Mouse (Mus musculus) CH12F3 (cell line): Measurements from ENCODE around the gene Bloc1s1.

Source experiments
- in situ Hi-C: fragments of 300-500 bp; cut with MboI; formaldehyde crosslinking; loops from 2 replicates; pipeline ENCODE4 v1.14.3; 2020; ENCODE audit warnings: low sequenced_read_pairs

The Bloc1s1 gene

DNA sequence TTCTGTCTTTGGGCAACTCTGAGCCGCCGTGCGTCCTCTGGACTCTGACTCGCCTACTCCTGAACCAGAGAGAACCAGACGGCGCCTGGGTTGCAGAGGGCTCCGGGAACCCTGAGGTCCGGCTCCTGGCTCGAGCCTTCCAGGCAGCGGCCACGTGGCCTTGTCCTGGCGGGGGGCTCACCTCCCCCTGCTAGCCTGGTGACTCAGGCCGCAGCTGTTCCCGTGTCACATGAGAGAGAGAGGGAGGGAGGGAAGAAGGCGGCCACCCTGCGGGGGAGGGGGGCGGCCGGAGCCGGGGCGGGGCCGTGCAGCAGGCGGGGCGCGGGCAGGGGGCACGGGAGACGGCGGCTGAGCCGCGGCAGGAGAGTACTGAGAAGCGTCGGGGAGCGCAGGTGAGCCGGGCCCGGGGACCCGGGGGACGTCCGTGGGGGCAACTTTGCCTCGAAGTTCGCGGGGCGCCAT lies 14.2 kb downstream of the Bloc1s1 start:
- in situ Hi-C loops, result no loop called here

DNA sequence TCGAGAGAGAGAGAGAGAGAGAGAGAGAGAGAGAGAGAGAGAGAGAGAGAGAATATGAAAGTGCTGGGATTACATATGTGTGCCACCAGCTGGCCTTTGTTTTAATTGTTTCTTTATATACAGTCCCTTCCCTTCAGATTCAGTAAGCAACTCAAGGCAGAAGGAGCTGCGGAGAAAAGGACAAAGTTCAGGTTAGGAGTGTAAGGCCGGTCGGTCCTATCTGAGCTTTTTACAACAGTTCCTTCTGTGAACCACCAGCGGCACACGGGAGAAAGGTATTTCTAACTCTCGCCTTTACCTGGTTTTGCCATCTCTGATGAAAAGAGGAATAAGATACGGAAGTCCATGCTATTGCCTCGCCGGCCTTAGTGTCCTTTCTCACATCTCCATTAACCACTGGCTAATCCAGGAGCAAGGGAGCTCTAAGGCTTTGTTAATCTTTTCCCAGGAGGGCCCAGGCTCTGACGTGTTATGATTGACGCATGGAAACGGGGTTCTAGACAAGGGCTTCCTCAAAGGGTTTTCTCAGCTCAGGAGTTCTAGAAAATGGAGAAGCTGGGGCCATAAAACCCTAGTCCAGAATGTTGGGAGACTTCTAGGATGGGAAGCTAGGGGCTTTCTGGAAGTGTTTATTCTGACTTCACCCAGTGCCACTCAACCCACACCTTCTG lies 14.9 kb downstream of the Bloc1s1 start:
- in situ Hi-C loops, result no loop called here

DNA sequence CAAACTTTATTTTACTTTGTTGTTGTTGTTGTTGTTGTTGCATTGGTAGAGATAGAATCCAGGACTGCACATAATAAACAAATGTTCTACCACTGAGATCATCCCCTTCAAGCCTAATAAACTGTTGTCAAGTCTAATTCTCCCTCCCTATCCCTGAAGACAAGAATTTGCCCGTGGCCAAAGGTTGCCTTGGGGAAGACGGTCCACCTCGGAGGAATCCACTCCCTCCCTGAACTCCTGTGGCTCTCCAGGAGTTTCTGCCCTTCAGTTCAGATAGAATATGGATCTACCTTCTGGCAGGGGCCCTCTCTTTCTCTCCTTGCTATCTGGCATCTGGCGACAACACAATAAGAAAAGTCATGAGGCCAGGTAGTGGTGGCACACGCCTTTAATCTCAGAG lies 19.0 kb downstream of the Bloc1s1 start:
- in situ Hi-C loops, result no loop called here

DNA sequence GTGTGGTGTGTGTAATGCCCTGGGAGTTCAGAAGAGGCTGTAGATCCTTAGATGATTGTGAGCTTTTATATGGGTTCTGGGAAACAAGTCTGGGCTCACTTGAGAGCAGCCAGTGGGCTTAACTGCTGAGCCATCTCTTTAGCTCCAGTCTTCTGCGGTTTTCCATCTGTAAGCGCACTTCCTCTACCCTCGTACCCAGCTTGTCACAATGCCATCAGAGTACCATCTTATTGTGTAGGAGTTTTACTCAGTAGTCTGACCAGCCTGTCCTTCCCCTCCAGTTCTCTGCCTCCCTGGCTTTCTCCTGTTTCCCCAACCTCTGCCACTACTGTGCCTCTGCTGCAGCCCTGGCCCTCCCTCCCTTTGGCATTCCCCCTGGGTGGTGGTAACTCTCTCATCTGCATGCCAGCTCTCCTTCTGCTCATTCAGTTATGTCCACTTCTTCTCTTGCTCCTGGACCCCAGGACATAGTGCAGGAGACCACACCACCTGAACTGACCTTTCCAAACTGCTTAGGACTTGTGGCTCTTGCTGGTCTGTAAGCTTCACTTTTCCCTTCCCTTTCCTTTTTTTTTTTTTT lies 21.3 kb downstream of the Bloc1s1 start:
- in situ Hi-C loops, result no loop called here

DNA sequence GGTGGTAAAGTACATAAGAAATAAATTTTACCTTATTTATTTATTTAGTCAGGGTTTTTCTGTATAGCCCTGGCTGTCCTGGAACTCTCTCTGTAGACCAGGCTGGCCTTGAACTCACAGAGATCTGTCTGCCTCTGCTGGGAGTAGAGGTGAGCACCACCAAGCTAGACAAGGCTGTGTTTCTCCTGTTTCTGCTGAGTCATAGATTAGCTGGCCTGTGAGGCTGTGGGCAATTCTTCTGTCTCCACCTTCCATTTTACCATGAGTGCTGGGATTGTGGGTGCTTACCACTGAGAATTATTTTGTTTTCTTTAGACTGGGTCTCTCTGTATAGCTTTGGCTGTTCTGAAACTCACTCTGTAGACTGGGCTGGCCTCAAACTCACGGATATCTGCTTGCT lies 22.4 kb downstream of the Bloc1s1 start:
- in situ Hi-C loops, result no loop called here

DNA sequence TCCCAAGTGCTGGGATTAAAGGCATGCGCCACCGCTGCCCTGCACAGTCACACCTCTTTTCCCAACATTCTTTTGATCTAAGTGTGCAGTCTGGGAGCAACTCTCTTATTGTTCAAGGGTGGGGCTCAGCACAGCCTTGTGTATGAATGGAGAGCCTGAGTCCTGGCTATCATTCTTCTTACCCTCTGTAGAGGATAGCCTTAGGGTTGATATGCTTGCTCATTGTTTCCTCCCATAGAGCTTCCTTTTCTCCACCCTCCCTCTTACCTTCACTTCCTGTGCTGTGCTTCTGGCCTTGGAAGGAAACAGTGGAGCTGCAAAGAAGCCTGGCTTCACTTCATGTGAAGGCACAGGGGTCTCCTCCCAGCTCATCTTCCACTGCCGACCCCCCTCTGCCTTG lies 23.1 kb downstream of the Bloc1s1 start, which contains the start of gene Cd63:
Cd63 (plus strand) TSS at position 292 of the 400 bp plus-strand sequence.
- in situ Hi-C loops, result no loop called here

DNA sequence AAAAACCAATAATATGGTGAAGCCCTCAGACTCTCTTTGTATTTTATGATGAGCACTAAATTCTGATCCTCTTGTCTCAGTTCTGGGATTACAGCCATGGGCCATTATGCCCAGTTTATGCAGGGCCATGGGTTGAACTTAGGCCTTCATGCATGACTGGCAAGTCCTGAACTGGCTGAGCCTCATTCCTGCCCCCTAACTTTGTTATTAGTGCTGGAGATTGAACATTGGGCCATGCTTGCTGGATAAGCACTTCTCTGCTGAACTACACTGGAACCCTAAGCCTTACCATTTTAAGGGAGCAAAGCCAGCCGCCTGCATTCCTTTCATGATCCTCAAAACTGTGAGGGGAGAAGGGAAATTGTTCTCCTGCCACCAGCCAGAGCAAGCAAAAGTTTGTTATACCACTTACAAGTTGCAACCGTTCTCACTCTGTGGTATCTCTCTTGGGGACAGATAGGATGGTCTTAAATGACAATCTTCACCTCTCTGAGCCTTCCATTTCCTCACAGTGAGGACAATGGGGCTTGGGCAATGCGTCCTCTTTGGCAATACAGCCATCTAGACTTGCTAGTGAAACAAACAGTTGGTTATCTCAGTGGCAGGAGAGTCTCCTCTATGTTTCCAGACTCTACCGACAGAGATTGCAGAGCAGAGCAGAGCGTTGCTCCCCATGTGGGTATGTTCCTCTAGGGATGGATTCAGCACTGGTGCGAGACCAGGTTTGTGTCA lies 23.9 kb downstream of the Bloc1s1 start:
- in situ Hi-C loops, result no loop called here

DNA sequence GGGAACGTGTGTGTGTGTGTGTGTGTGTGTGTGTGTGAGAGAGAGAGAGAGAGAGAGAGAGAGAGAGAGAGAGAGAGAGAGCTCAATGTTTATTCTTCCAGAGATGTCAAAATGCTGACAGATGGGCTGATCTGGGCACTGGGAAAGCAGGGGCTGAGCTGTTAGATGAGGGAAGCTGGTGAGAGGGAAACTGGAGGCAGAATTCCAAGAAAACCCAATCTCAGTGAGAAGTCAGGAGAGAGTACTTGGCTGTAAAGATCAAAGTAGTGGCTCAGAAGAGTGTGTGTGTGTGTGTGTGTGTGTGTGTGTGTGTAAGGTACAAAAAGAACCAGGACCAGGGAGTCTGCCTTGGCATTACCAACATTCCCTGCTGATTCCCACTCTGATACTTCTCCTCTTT lies 26.3 kb downstream of the Bloc1s1 start:
- in situ Hi-C loops, result no loop called here

DNA sequence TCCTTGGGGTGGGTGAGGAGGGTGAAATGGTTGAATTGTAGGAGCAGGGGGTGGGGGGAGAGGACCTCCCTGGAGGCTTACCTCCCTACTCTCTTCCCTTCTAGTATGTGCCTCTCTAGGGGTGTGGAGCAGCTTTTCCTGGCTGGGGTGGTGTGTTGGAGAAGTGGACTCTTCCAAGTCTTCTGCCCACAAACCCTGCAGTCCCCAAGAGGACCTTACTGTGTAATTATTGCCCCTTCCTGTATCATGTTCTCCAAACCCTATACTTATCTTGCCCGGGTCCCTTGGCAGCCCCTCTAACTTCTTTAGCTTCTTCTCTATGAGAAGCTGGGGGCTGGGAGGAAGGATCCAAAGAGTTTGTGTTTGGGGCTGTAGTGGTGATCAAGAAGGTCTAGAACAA lies 27.0 kb downstream of the Bloc1s1 start:
- in situ Hi-C loops, result no loop called here

DNA sequence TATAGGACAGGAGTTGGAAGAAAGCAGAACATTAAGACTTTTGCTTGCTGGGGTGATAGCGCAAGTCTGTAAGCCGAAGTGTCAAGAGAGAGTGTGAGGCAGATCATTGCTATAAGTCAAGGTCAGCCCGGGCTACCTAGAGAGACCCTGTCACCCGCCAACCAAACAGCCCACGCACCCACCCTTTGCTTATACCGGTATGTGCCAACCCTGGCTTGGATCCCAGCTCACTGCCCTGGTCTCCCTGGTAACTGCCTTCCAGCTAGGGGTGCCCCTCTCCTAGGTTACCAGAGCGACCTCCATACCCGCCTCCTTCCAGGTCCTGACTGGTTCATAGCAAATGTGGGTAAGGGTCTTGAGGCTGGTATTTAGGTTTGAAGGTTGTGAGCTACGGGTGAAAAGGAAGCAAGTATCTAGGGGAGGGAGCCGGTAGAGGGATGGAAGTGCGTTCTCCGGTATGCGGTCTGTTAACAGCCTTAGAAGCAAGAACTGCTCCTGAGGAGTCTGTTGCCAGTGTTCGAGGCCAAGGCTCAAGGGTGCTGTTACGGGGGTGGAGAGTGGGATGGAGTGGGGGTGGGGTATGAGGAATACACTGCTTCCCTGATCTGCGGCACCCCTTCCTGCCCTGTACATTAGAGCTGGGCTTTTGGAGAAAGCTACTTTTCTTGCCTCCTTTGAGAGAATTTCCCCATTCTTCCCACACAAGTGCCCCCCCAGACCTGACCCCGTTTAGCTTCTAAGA lies 27.7 kb downstream of the Bloc1s1 start:
- in situ Hi-C loops, result no loop called here

DNA sequence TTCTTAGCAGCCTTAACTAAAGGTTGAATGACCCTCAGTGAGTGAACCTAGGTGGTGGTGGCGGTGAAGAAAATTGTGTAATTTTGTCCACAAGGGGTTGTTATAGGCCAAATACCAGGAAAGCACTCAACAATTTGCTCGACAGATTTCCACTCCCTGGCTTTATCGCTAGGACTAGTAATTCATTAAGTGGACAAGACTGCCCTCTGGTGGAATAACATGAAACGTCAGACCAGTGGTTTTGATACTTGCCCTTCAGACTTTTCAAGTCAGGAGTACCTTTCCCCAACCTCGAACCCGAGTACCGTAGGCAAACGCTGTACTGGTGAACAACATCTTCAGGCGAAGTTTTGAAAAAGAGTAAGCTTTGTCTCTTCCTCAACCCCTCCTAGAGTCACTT lies 28.4 kb downstream of the Bloc1s1 start:
- in situ Hi-C loops, result no loop called here

DNA sequence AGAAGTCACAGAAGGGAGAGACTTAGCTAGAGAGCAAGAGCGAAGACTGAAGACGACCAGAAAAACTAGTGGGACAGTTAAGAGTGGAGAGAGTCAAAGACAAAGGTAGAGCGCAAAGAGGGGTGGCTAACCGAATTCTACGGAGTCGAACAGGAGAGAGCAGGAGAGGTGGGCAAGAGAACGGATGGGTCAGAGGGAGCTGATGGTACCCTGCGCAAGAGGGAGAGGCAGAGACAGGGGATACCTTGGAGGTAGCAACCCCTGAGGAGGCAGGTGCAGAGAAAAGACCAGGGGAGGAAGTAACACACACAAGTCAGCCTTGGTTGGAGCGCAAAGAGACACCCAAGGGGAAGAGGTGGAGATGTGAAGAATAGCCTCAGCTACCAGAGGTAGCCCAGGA lies 31.6 kb downstream of the Bloc1s1 start:
- in situ Hi-C loops, result loop anchor here (5.0 kb wide), 1 partner anchor 50 kb away; no protein-coding TSS in a partner anchor

DNA sequence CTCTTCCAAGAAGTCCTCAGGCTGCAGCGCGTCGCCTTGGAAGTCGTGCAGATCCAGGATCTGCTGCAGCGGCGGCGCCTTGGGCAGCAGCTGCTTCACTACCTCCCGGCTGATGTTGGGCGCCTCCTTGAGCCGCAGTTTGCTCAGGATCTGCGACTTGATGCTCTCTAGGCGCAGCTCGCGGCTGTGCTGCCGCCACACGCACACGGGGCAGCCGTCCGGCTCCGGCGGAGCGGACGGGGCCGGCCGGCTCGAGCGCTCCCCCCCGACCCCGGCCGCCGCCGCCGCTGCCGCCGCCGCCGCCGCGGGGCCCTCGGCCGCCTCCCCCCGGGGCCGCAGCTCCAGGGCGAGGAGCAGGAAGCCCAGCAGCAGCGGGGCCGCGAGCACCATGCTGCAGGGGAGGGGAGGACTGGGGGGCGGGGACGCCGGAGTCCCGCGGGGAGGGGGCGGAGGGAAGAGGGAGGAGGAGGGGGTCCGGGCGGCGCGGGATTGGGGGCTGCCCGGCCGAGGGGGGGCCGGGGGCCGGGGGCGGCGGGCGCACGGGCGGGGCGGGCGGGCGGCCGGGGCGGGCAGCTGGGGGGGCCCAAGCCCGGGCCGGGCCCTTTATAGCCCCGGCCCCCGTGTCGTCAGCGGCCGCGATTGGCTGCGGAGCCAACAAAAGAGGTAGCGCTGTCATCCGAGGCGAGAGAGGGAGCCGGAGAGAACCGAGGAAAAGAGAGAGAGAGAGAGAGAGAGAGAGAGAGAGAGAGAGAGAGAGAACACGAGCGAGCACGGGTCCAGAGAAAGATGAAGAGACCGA lies 32.3 kb downstream of the Bloc1s1 start, which contains the start of gene Gdf11:
Gdf11 (minus strand) TSS at position 423 of the 799 bp plus-strand sequence.
- in situ Hi-C loops, result loop anchor here (5.0 kb wide), 1 partner anchor 49 kb away; no protein-coding TSS in a partner anchor

DNA sequence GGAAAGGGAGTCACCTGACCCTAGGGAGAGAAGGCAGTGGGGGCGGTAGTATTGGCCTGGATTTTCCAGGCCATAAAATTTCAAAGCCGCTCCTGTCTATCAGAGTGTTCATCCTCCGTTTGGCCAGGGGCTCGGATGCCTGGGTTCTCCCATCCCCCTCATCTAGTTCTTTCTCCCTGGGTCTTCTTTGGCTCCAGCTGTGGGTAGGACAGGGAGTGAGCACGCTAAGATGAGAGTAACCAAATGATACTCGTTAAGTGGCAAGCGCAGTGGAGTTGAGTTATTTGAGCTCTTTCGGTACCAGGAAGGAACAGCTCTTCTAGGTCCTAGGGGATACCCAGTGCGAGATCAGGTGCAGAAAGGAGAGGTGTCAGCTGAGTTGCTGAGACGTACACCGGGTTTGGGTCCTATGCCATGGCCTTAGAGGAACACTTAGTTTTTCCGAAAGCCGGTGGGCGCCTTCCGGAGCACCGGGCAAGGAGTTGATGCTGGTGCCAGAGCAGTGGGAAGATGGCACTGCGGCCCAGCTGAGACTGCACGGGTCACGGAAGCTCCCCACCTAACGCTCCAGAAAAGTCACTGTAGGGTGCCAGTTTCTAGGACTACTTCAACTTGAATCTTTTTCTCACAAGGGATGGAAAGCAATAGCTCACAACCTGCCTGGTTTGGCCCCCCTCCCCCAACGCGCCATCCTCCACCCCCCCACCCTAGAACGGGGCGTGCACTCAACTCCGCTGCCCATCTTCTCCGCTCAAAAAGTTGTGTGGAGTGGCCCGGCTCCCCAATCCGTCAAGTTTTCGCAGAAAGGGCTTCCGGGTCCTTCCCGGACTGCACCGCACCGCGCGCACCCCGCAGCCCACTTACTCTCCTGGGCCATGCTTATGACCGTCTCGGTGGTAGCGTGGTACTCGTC lies 33.2 kb downstream of the Bloc1s1 start:
- in situ Hi-C loops, result loop anchor here (5.0 kb wide), 1 partner anchor 48 kb away; no protein-coding TSS in a partner anchor

DNA sequence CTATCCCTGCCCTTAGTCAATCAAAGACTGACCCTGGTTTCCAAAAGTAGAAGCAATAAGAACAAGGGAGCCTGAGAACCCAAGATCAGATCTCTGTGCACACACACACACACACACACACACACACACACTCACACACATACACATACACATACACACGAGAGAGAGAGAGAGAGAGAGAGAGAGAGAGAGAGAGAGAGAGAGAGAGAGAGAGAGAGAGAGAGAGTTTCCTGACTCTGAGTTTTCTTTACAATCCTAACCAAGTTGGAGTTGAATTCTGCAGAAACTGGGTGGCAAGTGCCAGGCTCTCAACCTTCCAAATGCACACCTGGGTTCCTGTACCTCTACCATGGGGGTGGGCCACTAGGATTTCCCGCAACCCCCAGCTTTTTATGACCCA lies 34.0 kb downstream of the Bloc1s1 start:
- in situ Hi-C loops, result loop anchor here (5.0 kb wide), 1 partner anchor 48 kb away; no protein-coding TSS in a partner anchor

DNA sequence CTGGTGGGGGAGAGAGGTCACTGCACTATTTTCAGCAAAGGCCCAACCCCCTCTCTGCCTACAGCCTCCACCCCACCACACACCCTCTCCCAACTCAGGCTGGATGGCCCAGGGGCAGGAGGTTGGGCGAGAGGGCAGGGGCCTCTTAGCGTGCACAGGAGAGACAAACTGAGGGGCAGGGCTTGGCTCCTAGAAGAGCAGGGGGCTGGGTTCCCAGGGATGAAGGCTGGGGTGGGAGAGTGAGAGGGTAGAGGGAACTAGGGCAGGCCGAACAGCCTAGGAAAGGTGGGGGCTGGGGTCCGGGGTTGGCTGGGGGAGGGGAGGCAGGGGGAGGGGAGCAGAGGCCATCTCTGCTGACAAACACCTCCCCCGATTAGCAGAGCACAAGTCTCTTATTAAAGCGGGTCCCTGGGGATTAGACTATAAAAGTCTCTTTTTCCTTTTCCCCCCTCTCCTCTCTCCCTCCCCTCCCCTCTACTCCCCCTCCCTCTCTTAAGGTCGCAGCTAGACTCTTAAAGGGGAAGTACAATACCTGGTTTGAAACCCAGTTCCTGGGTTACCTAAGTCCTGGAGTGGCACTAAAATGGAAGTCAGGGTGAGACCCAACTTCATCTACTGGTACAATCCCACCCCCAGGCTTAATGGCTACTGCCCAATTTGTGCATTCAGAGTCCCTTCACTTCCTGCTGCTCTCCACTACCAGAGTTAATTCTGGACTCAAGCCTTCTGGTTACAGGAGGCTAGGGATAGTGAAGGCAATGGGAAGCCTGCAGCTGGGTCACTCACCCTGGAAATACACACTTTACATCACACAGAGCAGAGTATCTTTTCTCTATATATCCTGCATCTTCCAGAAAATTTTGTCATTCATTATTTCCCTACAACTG lies 34.7 kb downstream of the Bloc1s1 start:
- in situ Hi-C loops, result no loop called here

DNA sequence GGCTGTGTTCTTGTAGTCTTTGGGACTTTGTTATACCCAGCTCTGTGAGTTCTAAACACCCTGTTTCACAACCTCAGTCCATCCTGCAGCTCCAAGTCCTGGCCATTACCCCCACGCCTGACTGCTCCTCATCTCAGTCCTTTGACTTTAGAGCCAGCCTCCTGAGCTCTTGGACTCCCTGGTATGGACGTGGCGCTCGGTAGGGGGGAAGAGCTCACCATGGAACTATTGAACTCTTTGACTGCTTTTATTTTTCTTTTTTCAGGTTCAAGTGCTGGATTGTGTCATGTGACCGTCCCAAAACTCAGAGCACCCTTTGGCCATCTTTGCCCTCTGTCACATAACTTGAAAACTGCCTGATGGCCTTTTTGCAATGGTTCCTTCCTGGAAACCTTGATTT lies 41.8 kb downstream of the Bloc1s1 start:
- in situ Hi-C loops, result no loop called here

DNA sequence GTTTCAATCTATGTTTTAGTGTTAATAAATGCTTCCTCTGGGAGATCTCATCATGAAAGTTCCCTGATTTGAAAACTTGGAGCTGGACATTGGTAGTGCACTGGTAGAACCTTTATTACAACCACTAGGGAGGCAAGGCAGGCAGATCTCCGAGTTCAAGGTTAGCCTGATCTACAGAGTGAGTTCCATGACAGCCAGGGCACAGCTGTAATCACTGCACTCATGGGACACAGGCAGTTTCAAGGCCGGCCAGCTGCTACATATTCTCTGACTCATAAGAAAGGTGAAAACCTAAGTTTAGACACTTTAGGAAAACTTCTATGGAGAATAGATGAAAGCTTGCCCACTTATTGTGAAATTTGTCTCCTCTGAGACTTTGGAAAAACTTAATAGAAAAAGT lies 45.0 kb downstream of the Bloc1s1 start:
- in situ Hi-C loops, result no loop called here
